Mouse (Mus musculus): Measurements from ENCODE around the gene Slc12a3. TPM values are rescaled to one million over a fixed set of nuclear protein-coding genes. Genes with fewer than 3 reads are reported as not detected.

Slc12a3 gene
- polyA plus RNA-seq, 1 experiment from 2014 or later = not detected

DNA sequence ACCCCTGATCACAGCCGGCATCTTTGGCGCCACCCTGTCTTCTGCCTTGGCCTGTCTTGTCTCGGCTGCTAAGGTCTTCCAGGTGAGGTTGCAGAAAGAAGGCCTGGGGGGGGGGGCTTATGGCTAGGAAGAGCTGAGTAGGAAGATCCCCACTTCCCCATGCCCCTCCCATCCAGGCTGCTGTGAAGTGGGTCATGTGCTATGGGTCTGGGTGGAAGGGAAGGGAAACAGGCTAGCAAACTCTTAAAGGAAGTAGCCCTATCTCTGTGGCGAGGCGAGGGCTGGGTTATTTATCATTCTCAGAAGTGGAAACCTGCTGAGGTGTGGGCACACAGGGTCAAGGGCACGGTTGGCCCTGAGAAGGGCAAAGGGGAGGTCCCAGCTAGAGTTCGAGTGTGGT lies 11.8 kb downstream of the Slc12a3 start:
- DNase-seq (ENCODE audit: low spot score) = no peak
- Histone ChIP-seq H3K27ac (replicated peaks) (no peak overlapping the region), H3K9me3 (no peaks in the 10 kb centered on the region), H3K27me3 (replicated peaks; ENCODE audit: low read depth, poor library complexity, severe bottlenecking) (0 out of 2 replicates have a peak, but pooled peaks cover 4% of the 10 kb centered on the region), H3K36me3 (replicated peaks) (no peaks in the 10 kb centered on the region), H3K4me1 (no peaks in the 10 kb centered on the region), H3K4me3 (no peak overlapping the region)
- 86% methylated on average over 7 of the region's 7 CpGs for WGBS

DNA sequence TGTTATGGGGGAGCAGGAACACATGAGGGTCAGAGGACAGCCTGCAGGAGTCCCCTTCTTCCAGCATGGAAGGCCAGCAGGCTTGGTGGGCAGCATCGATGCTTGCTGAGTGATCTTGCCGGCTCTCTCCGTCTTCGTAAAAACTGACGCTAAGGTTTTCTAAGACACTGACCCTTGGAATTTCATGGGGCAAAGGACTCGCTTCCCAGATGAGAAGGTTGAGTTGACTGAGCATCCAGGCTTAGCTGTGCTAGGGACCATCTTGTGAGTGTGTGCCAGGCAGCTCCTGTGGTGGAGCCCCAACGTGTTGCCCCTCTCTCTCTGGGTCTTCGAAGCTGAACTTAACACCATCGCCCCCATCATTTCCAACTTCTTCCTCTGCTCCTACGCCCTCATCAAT lies 13.7 kb downstream of the Slc12a3 start:
- no peak overlapping the region for H3K27ac ChIP-seq (replicated peaks)
- no peaks in the 10 kb centered on the region for H3K36me3 ChIP-seq (replicated peaks)
- 0 out of 2 replicates have a peak, but pooled peaks cover 4% of the 10 kb centered on the region for H3K27me3 ChIP-seq (replicated peaks; ENCODE audit: low read depth, poor library complexity, severe bottlenecking)
- 90% methylated on average over 10 of the region's 10 CpGs for WGBS
- H3K9me3 ChIP-seq = no peaks in the 10 kb centered on the region
- no peaks in the 10 kb centered on the region for H3K4me1 ChIP-seq
- H3K4me3 ChIP-seq = no peak overlapping the region
- DNase-seq (ENCODE audit: low spot score) = no peak

- Histone ChIP-seq H3K36me3 (replicated peaks) (no peaks in the 10 kb centered on the region), H3K27me3 (replicated peaks; ENCODE audit: low read depth, poor library complexity, severe bottlenecking) (0 out of 2 replicates have a peak, but pooled peaks cover 4% of the 10 kb centered on the region), H3K4me3 (no peak overlapping the region), H3K9me3 (no peaks in the 10 kb centered on the region), H3K27ac (replicated peaks) (no peak overlapping the region), H3K4me1 (no peaks in the 10 kb centered on the region)
- DNase-seq (ENCODE audit: low spot score) = peak; percentile 75
- WGBS = 17% methylated on average over 6 of the region's 6 CpGs
These were observed 14.3 kb downstream of the Slc12a3 start for GRCm38 (mm10) chr8:94343290-94343689.

DNA sequence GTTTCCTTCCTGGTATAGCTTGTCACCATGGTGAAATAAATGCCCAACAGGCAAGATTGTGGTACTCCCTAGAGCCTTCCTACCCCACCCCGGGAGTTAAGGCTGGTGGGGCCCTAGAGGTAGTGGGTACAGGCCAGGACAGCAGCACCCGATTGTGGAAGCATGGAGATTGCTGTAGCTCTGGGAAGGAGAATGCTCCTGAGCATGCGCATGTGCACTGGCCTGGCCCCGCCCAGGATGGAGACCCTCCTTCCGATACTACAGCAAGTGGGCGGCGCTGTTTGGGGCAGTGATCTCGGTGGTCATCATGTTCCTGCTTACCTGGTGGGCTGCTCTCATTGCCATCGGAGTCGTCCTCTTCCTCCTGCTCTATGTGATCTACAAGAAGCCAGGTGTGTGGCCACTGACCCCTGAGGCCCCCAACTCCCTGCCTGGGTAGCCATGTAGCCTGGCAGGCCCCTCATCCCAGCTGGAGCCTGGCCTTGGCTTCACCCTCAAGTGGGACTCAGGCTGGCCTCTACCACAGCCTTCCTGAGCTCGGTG lies 14.8 kb downstream of the Slc12a3 start:
- no peak for DNase-seq (ENCODE audit: low spot score)
- Histone ChIP-seq H3K27ac (replicated peaks) (no peak overlapping the region), H3K27me3 (replicated peaks; ENCODE audit: low read depth, poor library complexity, severe bottlenecking) (0 out of 2 replicates have a peak, but pooled peaks cover 4% of the 10 kb centered on the region), H3K36me3 (replicated peaks) (no peaks in the 10 kb centered on the region), H3K4me1 (no peaks in the 10 kb centered on the region), H3K4me3 (no peak overlapping the region), H3K9me3 (no peaks in the 10 kb centered on the region)
- WGBS = 85% methylated on average over 11 of the region's 11 CpGs

GRCm38 (mm10) chr8:94345657-94346056 lies 16.7 kb downstream of the Slc12a3 start:
- Histone ChIP-seq H3K27ac (replicated peaks) (no peak overlapping the region), H3K27me3 (replicated peaks; ENCODE audit: low read depth, poor library complexity, severe bottlenecking) (0 out of 2 replicates have a peak, but pooled peaks cover 4% of the 10 kb centered on the region), H3K4me1 (no peaks in the 10 kb centered on the region), H3K9me3 (no peaks in the 10 kb centered on the region), H3K36me3 (replicated peaks) (no peaks in the 10 kb centered on the region), H3K4me3 (no peak overlapping the region)
- DNase-seq (ENCODE audit: low spot score) = no peak
- 85% methylated on average over 4 of the region's 4 CpGs for WGBS

GRCm38 (mm10) chr8:94346264-94346663 lies 17.3 kb downstream of the Slc12a3 start:
- Histone ChIP-seq H3K36me3 (replicated peaks) (no peaks in the 10 kb centered on the region), H3K27me3 (replicated peaks; ENCODE audit: low read depth, poor library complexity, severe bottlenecking) (0 out of 2 replicates have a peak, but pooled peaks cover 2% of the 10 kb centered on the region), H3K27ac (replicated peaks) (no peak overlapping the region), H3K4me1 (no peaks in the 10 kb centered on the region), H3K9me3 (no peaks in the 10 kb centered on the region), H3K4me3 (no peak overlapping the region)
- DNase-seq (ENCODE audit: low spot score) = no peak
- WGBS = 90% methylated on average over 13 of the region's 13 CpGs

DNA sequence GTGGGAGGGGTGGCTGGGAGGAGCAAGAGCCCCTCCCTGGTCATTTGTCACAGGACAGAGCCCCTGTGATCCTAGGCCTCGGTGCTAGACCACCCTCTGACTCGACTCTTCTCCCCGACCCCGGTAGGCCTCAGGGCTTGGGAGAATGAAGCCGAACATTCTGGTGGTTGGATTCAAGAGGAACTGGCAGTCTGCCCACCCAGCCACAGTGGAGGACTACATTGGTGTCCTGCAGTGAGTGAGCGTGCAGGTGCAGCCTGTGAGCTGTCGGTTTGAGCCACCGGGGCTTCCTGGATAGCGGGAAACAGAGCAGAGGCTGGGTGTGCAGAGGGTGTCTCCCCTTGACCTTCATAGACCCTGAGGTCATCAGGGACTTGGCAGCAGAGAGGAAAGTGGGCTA lies 19.4 kb downstream of the Slc12a3 start:
- DNase-seq (ENCODE audit: low spot score) = no peak
- H3K27ac ChIP-seq (replicated peaks) = no peak overlapping the region

DNA sequence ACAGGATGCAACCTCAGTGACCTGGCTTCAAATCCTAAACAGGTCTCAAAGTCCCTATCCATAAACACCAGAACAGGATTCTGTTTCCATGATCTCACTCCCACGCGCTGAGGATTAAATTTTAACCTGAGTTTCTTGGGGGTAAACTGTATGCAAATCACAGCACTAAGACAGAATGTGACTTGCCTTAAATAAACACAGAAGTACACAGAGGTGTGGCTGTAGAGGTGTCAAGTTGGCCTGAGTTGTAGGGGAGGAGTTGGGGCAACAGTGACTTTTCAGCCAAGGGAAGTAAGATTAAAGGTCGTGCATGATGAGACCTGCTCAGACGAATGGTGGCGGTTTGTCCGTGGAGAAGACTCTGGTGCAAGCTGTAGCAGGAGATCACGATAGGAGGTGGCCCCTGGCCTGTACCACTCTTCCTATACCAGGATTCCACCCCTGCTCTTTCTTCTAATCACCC lies 25.1 kb downstream of the Slc12a3 start:
- Histone ChIP-seq H3K36me3 (replicated peaks) (no peaks in the 10 kb centered on the region), H3K4me1 (no peaks in the 10 kb centered on the region), H3K4me3 (no peak overlapping the region), H3K9me3 (no peaks in the 10 kb centered on the region), H3K27me3 (replicated peaks; ENCODE audit: low read depth, poor library complexity, severe bottlenecking) (no peaks in the 10 kb centered on the region), H3K27ac (replicated peaks) (no peak overlapping the region)
- 85% methylated on average over 7 of the region's 7 CpGs for WGBS
- no peak for DNase-seq (ENCODE audit: low spot score)

More for the DNA sequence above, 19.4 kb downstream of the Slc12a3 start:
- Histone ChIP-seq H3K27me3 (replicated peaks; ENCODE audit: low read depth, poor library complexity, severe bottlenecking) (no peaks in the 10 kb centered on the region), H3K9me3 (no peaks in the 10 kb centered on the region), H3K4me1 (no peaks in the 10 kb centered on the region), H3K4me3 (no peak overlapping the region), H3K36me3 (replicated peaks) (no peaks in the 10 kb centered on the region)
- 79% methylated on average over 9 of the region's 9 CpGs for WGBS

DNA sequence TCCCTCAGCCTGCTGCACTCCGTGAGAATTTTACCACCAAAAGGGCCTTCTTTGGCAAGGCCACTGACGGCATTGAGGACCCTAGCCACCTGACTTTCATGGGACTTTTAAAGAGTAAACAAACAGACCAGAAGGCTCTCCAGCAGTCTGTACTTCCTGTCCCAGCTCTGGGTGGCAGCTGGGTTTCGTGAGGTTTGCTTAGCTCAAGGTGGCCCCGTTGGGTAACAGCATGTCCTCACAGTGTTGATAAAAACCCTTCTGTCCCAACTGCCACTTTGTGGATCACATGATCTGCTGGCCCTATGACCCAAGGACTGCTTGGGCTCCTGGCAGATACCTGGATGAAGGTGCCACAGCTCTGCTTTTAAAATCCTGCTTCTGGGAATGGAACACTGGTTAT lies 25.6 kb downstream of the Slc12a3 start:
- 78% methylated on average over 4 of the region's 4 CpGs for WGBS
- Histone ChIP-seq H3K4me1 (no peaks in the 10 kb centered on the region), H3K27ac (replicated peaks) (no peak overlapping the region), H3K9me3 (no peaks in the 10 kb centered on the region), H3K36me3 (replicated peaks) (no peaks in the 10 kb centered on the region), H3K27me3 (replicated peaks; ENCODE audit: low read depth, poor library complexity, severe bottlenecking) (no peaks in the 10 kb centered on the region), H3K4me3 (no peak overlapping the region)
- DNase-seq (ENCODE audit: low spot score) = no peak

DNA sequence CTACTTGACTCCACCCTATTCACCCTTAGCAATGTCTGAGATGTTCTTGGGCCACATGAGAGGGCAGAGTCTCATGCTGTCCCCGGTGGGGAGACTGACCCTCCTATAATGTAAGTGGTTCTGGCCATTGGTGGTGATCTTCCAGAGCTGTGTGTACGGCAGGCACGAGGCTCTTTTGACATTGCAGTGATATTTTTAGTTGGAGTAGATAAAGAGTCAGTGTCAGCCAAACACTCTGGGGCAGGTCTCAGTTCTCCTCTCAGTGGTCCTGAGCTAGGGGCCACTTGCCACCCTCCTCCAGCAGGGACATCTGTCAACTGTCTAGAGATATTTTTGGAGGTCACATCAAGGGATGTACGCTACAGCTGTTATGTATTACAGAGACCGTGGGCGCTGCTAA lies 28.2 kb downstream of the Slc12a3 start:
- no peaks in the 10 kb centered on the region for H3K9me3 ChIP-seq
- no peak overlapping the region for H3K4me3 ChIP-seq
- H3K27ac ChIP-seq (replicated peaks) = no peak overlapping the region
- DNase-seq (ENCODE audit: low spot score) = no peak
- no peaks in the 10 kb centered on the region for H3K36me3 ChIP-seq (replicated peaks)
- 83% methylated on average over 6 of the region's 6 CpGs for WGBS
- no peaks in the 10 kb centered on the region for H3K27me3 ChIP-seq (replicated peaks; ENCODE audit: low read depth, poor library complexity, severe bottlenecking)
- H3K4me1 ChIP-seq = no peaks in the 10 kb centered on the region

DNA sequence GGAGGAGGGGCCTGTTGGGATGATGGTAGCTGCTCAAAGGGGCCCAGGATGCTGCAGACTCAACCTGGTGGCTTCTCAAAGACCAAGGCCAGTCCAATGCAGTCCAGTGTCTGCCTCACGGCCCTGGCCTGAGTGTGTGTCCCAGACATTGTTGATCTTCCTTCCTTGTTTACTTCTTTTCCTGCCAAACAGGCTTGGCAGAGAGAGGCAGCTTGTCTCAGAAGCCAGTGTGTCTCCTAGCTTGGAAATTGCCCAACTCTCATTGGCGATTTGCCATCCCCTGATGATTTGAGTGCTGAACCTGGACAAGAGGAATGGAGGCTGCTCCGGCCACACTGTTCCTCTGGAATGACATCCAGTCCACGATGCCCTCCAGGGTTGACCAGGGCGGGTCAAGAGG lies 29.5 kb downstream of the Slc12a3 start:
- Histone ChIP-seq H3K27ac (replicated peaks) (no peak overlapping the region), H3K9me3 (no peaks in the 10 kb centered on the region), H3K4me1 (no peaks in the 10 kb centered on the region), H3K27me3 (replicated peaks; ENCODE audit: low read depth, poor library complexity, severe bottlenecking) (no peaks in the 10 kb centered on the region), H3K36me3 (replicated peaks) (no peaks in the 10 kb centered on the region), H3K4me3 (no peak overlapping the region)
- no peak for DNase-seq (ENCODE audit: low spot score)
- WGBS = 78% methylated on average over 5 of the region's 5 CpGs

- H3K27ac ChIP-seq (replicated peaks) = no peak overlapping the region
- H3K36me3 ChIP-seq (replicated peaks) = no peaks in the 10 kb centered on the region
- DNase-seq (ENCODE audit: low spot score) = no peak
- no peaks in the 10 kb centered on the region for H3K27me3 ChIP-seq (replicated peaks; ENCODE audit: low read depth, poor library complexity, severe bottlenecking)
- H3K9me3 ChIP-seq = no peaks in the 10 kb centered on the region
- 84% methylated on average over 6 of the region's 6 CpGs for WGBS
- peaks cover 5% of the 10 kb centered on the region; the same call in 1 of the 2 replicates for H3K4me1 ChIP-seq
- no peak overlapping the region for H3K4me3 ChIP-seq
These were observed 32.9 kb downstream of the Slc12a3 start for GRCm38 (mm10) chr8:94361774-94362431.

GRCm38 (mm10) chr8:94362607-94363239 lies 33.7 kb downstream of the Slc12a3 start:
- H3K4me1 ChIP-seq = peaks cover 5% of the 10 kb centered on the region; the same call in 1 of the 2 replicates
- H3K27me3 ChIP-seq (replicated peaks; ENCODE audit: low read depth, poor library complexity, severe bottlenecking) = no peaks in the 10 kb centered on the region
- no peaks in the 10 kb centered on the region for H3K9me3 ChIP-seq
- WGBS = 81% methylated on average over 7 of the region's 7 CpGs
- H3K4me3 ChIP-seq = no peak overlapping the region
- no peak overlapping the region for H3K27ac ChIP-seq (replicated peaks)
- H3K36me3 ChIP-seq (replicated peaks) = no peaks in the 10 kb centered on the region
- no peak for DNase-seq (ENCODE audit: low spot score)

All from embryonic facial prominence, embryonic 10.5 days (tissue).